Mouse (Mus musculus) MEL (cell line): ENCODE data around the gene Stx6. TPM values are rescaled to one million over a fixed set of nuclear protein-coding genes. Genes with fewer than 3 reads are reported as not detected.

ENCODE experiments used
- DNase-seq: peaks from one replicate; pipeline ENCODE4 v3.0.0; 2011; ENCODE audit warnings: low read depth, low spot score
- H3K27ac ChIP-seq: 2 replicates; pipeline ENCODE4 v1.5.1; 2012; ENCODE audit warnings: low read depth, mild to moderate bottlenecking, control low read depth, low read length, moderate library complexity; ENCODE audit not compliant: control insufficient read depth
- H3K27me3 ChIP-seq, 2 experiments: fragments of 150-350 bp in 1 of 2; sonication (generic) in 1 of 2; 2 replicates each; pipeline ENCODE4 v1.6.1; 2012; ENCODE audit warnings: low read length in 2 of 2, mild to moderate bottlenecking in 2 of 2, improper control_type of control experiment in 1 of 2, moderate library complexity in 1 of 2; ENCODE audit not compliant: insufficient read depth in 2 of 2, control insufficient read depth in 1 of 2
- H3K36me3 ChIP-seq, 2 experiments: 2 replicates each; pipeline ENCODE4 v1.6.1; 2012 to 2014; ENCODE audit warnings: low read length in 2 of 2, improper control_type of control experiment in 1 of 2, inconsistent platforms in 1 of 2, mild to moderate bottlenecking in 1 of 2; ENCODE audit not compliant: insufficient read depth in 2 of 2, control insufficient read depth in 1 of 2
- H3K4me1 ChIP-seq, 2 experiments: fragments of 150-350 bp in 1 of 2; sonication (generic) in 1 of 2; 2 replicates each; pipeline ENCODE4 v1.6.1; 2012; ENCODE audit warnings: low read length in 2 of 2, improper control_type of control experiment in 1 of 2, mild to moderate bottlenecking in 1 of 2; ENCODE audit not compliant: insufficient read depth in 2 of 2, control insufficient read depth in 1 of 2
- H3K4me3 ChIP-seq, 2 experiments: fragments of 150-350 bp in 1 of 2; sonication (generic) in 1 of 2; 2 replicates each; pipeline ENCODE4 v1.5.1; 2012; ENCODE audit warnings: low read depth in 2 of 2, low read length in 2 of 2, mild to moderate bottlenecking in 2 of 2, moderate library complexity in 2 of 2, control low read depth in 1 of 2, improper control_type of control experiment in 1 of 2; ENCODE audit not compliant: control insufficient read depth in 1 of 2, insufficient read depth in 1 of 2
- H3K79me2 ChIP-seq: 2 replicates; pipeline ENCODE4 v1.6.1; 2012; ENCODE audit warnings: mild to moderate bottlenecking, low read length, moderate library complexity; ENCODE audit not compliant: control insufficient read depth, poor library complexity, insufficient read depth
- H3K9ac ChIP-seq: 2 replicates; pipeline ENCODE4 v1.6.1; 2012; ENCODE audit warnings: low read depth, mild to moderate bottlenecking, control low read depth, low read length, moderate library complexity; ENCODE audit not compliant: control insufficient read depth, poor library complexity, severe bottlenecking
- H3K9me3 ChIP-seq: fragments of 150-350 bp; sonication (generic); replicated peaks from 2 replicates; pipeline ENCODE4 v1.6.1; 2012; ENCODE audit warnings: mild to moderate bottlenecking, low read length, improper control_type of control experiment, moderate library complexity; ENCODE audit not compliant: insufficient read depth
- CHD2 ChIP-seq: IDR thresholded peaks from 2 replicates; pipeline ENCODE4 v1.6.1; 2011; ENCODE audit warnings: low read length, improper control_type of control experiment
- CTCF ChIP-seq, 3 experiments: IDR thresholded peaks in 2 of 3; conservative IDR thresholded peaks in 1 of 3; 2 replicates each; pipeline ENCODE4 v1.5.1; 2011 to 2012; ENCODE audit warnings: low read length in 3 of 3, low read depth in 2 of 3, mild to moderate bottlenecking in 2 of 3, improper control_type of control experiment in 1 of 3, inconsistent platforms in 1 of 3, mixed read lengths in 1 of 3, moderate library complexity in 1 of 3; ENCODE audit not compliant: control insufficient read depth in 1 of 3, insufficient read depth in 1 of 3, poor library complexity in 1 of 3, severe bottlenecking in 1 of 3
- ETS1 ChIP-seq: IDR thresholded peaks from 2 replicates; pipeline ENCODE4 v1.6.1; 2012; ENCODE audit warnings: low read depth, mild to moderate bottlenecking, inconsistent platforms, low read length, improper control_type of control experiment, moderate library complexity
- GABPA ChIP-seq: IDR thresholded peaks from 2 replicates; pipeline ENCODE4 v1.6.1; 2012; ENCODE audit warnings: low read depth, mild to moderate bottlenecking, inconsistent platforms, low read length, improper control_type of control experiment, moderate library complexity
- GATA1 ChIP-seq: IDR thresholded peaks from 2 replicates; pipeline ENCODE4 v1.6.1; 2011; ENCODE audit warnings: low read depth, low read length, improper control_type of control experiment
- HCFC1 ChIP-seq: IDR thresholded peaks from 2 replicates; pipeline ENCODE4 v1.6.1; 2012; ENCODE audit warnings: low read depth, mild to moderate bottlenecking, inconsistent platforms, low read length, improper control_type of control experiment, moderate library complexity
- KAT2A ChIP-seq: conservative IDR thresholded peaks from 2 replicates; pipeline ENCODE4 v1.6.1; 2012; ENCODE audit warnings: low read depth, low read length, improper control_type of control experiment, inconsistent platforms
- MAFK ChIP-seq: IDR thresholded peaks from 2 replicates; pipeline ENCODE4 v1.6.1; 2011; ENCODE audit warnings: low read depth, mild to moderate bottlenecking, low read length, improper control_type of control experiment, borderline replicate concordance
- MAX ChIP-seq: IDR thresholded peaks from 2 replicates; pipeline ENCODE4 v1.6.1; 2011; ENCODE audit warnings: low read length, improper control_type of control experiment
- MXI1 ChIP-seq: IDR thresholded peaks from 2 replicates; pipeline ENCODE4 v1.6.1; 2011; ENCODE audit warnings: mild to moderate bottlenecking, low read depth, low read length, improper control_type of control experiment
- MYB ChIP-seq: IDR thresholded peaks from 2 replicates; pipeline ENCODE4 v1.6.1; 2011; ENCODE audit warnings: mild to moderate bottlenecking, low read depth, low read length, improper control_type of control experiment
- MYC ChIP-seq: IDR thresholded peaks from 2 replicates; pipeline ENCODE4 v1.6.1; 2011; ENCODE audit warnings: low read depth, mild to moderate bottlenecking, low read length, improper control_type of control experiment, moderate library complexity
- NRF1 ChIP-seq: IDR thresholded peaks from 2 replicates; pipeline ENCODE4 v1.6.1; 2014; ENCODE audit warnings: low read depth, mild to moderate bottlenecking, inconsistent platforms, low read length, improper control_type of control experiment, moderate library complexity; ENCODE audit not compliant: poor library complexity, insufficient read depth, severe bottlenecking
- POLR2A ChIP-seq, 2 experiments: IDR thresholded peaks; 2 replicates each; pipeline ENCODE4 v1.6.1; 2011 to 2012; ENCODE audit warnings: low read length in 2 of 2, mild to moderate bottlenecking in 2 of 2, control low read depth in 1 of 2, improper control_type of control experiment in 1 of 2, low read depth in 1 of 2, moderate library complexity in 1 of 2; ENCODE audit not compliant: control insufficient read depth in 1 of 2, insufficient read depth in 1 of 2, poor library complexity in 1 of 2
- RCOR1 ChIP-seq: IDR thresholded peaks from 2 replicates; pipeline ENCODE4 v1.6.1; 2012; ENCODE audit warnings: low read depth, mild to moderate bottlenecking, inconsistent platforms, low read length, improper control_type of control experiment
- SIN3A ChIP-seq: IDR thresholded peaks from 2 replicates; pipeline ENCODE4 v1.6.1; 2012; ENCODE audit warnings: low read length, improper control_type of control experiment, inconsistent platforms
- TBP ChIP-seq: IDR thresholded peaks from 2 replicates; pipeline ENCODE4 v1.8.0; 2011; ENCODE audit warnings: low read depth, low read length, improper control_type of control experiment
- TCF12 ChIP-seq: IDR thresholded peaks from 2 replicates; pipeline ENCODE4 v1.6.1; 2014; ENCODE audit warnings: low read depth, mild to moderate bottlenecking, inconsistent platforms, low read length, improper control_type of control experiment, moderate library complexity
- USF1 ChIP-seq: IDR thresholded peaks from 2 replicates; pipeline ENCODE4 v1.6.1; 2014; ENCODE audit warnings: low read depth, mild to moderate bottlenecking, inconsistent platforms, low read length, improper control_type of control experiment, moderate library complexity
- ZC3H11A ChIP-seq: IDR thresholded peaks from 2 replicates; pipeline ENCODE4 v1.6.1; 2012; ENCODE audit warnings: low read depth, mild to moderate bottlenecking, inconsistent platforms, low read length, improper control_type of control experiment
- ZKSCAN1 ChIP-seq: IDR thresholded peaks from 2 replicates; pipeline ENCODE4 v1.6.1; 2012; ENCODE audit warnings: low read depth, mild to moderate bottlenecking, inconsistent platforms, low read length, improper control_type of control experiment, moderate library complexity
- ZMIZ1 ChIP-seq: IDR thresholded peaks from 2 replicates; pipeline ENCODE4 v1.6.1; 2012; ENCODE audit warnings: low read depth, mild to moderate bottlenecking, inconsistent platforms, low read length, improper control_type of control experiment, moderate library complexity
- polyA plus RNA-seq, 2 experiments: library from polyadenylated mRNA; stranded (reverse) in 1 of 2; unstranded in 1 of 2; fragments of >175 nt in 1 of 2; fragments of >200 nt in 1 of 2; gene quantifications; 2 replicates each; pipeline versions ENCODE4 v1.2.1 to v1.2.4; 2012; ENCODE audit warnings: low replicate concordance in 2 of 2, low read depth in 1 of 2; ENCODE audit not compliant: insufficient read length in 2 of 2, insufficient read depth in 1 of 2, missing spikeins in 1 of 2
- total RNA-seq: library from RNA; depleted of rRNA; stranded (reverse); fragments of 300-350 nt; gene quantifications from 2 replicates; pipeline ENCODE4 v1.2.3, GENCODE M21; 2012

Stx6 gene
- total and polyA plus RNA-seq, 3 experiments = 18.1 to 38.4 TPM; not detected in 1

DNA sequence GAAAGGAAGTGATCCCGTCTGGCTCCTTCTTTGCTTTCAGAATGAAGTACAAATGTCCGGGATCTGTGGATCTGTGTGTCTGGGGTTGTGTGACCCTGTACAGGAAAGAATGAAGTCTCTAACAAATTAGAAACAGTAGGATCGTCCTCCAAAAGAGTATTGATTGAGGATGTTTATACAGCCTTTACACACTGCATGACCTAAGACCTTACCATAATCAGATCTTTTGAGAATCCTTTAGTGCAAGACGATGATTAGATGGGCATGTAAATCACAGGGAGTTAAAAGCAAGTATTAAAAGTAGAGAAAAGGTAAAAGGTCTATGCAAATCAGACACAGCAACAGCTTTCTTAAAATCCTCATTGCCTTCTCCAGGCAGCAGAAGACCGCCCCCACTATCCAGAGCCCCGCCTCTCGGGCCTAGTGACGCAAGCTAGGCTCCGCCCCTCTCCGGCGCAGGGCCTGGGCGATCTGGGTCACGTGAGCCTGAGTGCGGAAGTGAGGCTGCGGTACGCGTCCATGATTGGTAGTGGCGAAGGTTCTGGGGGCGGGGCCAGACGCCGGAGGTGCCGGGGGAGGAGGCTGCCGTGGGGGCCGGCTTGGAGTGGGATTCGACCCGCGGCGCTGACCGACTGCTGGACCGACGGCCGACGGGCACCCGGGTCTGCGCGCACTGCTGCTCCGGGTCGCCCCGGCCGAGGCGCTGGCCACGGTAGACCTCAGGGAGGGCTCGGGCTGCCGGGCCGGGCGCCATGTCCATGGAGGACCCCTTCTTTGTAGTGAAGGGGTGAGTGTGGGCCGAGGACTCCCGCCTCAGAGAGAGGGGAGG, at the start of gene Stx6 (continued):
- TF ChIP-seq USF1 = peak; percentile 98
- TF ChIP-seq POLR2A (IDR thresholded peaks at IDR 0.05; ENCODE audit: control insufficient read depth in 1 of 2, insufficient read depth in 1 of 2, low read depth in 1 of 2, low read length in 2 of 2, poor library complexity in 1 of 2) = peak; percentile 38 to 49; a peak in 2 of 4 replicates
- TF ChIP-seq ZC3H11A = no peak
- no peak for TF ChIP-seq MYB
- TF ChIP-seq, all 39 proteins: peak for 10

DNA sequence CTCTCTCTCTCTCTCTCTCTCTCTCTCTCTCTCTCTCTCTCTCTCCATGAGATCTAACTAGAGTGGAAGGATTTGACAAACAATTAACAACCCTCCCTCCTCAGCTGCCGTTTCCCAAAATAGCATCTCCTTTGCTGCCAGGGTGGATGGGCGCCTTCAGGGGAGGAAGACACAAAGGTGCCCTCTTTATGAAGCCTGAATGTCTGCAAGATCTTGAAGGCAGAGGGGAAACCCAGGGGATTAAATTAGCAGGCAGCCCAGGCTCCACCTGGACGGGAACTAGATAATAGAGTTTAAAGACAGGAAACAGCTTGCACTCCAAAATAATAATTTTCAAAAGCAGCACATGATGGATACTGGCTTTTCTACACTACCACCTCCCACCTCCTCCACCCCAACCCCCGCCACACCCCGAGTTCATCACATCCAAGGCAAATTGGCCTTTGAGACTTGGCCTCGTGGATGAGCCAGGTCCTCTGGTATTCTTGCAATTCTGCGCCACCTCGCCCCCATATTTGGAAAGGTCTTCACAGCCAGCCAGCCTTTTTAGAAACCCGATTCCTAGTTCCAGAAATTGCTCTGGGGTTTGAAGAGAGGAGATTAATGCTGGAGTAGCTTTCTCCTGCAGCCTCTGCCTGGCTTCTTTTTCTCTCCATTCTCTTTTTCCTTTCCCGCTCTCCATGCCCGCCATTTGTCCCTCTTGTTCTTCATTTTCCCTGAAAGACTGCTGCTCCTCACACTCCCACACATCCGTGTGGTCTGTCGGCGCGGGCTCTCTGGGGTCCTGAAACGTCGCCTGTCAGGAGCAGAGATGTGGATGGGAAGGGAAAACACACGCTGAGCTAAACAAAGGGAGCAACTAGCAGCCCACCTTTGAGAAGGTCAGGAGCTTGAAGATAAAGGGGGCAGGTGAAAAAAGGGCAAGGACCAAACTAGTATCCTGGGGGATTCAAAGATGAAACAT, 48.8 kb upstream of the Stx6 start:
- H3K27ac ChIP-seq = no peak overlapping the region
- H3K4me1 ChIP-seq = peaks cover 3 to 20% of the 10 kb centered on the region in 2 experiments; a peak in 2 of 4 replicates
- no peak overlapping the region for H3K4me3 ChIP-seq
- DNase-seq = no peak
- H3K9ac ChIP-seq = no peak overlapping the region
- TF ChIP-seq MXI1 = no peak
- no peak for TF ChIP-seq NRF1
- TF ChIP-seq ZMIZ1 = no peak
- no peak for TF ChIP-seq MYC
- TF ChIP-seq ZKSCAN1 = no peak
- no peak for TF ChIP-seq GATA1
- no peak for TF ChIP-seq POLR2A (IDR thresholded peaks at IDR 0.05; ENCODE audit: control insufficient read depth in 1 of 2, insufficient read depth in 1 of 2, low read depth in 1 of 2, low read length in 2 of 2, poor library complexity in 1 of 2)
- no peak for TF ChIP-seq MAFK
- no peak for TF ChIP-seq HCFC1
- no peak for TF ChIP-seq TCF12
- TF ChIP-seq RCOR1 = no peak
- no peak for TF ChIP-seq CTCF (IDR thresholded peaks at IDR 0.05 in 2 of 3, conservative IDR thresholded peaks at IDR 0.05 in 1 of 3; ENCODE audit: control insufficient read depth in 1 of 3, insufficient read depth in 1 of 3, low read depth in 2 of 3, low read length in 3 of 3, poor library complexity in 1 of 3, severe bottlenecking in 1 of 3)
- no peak for TF ChIP-seq GABPA
- no peak for TF ChIP-seq TBP
- TF ChIP-seq MAX = no peak
- TF ChIP-seq ETS1 = no peak
- TF ChIP-seq KAT2A = no peak
- no peak for TF ChIP-seq CHD2
- TF ChIP-seq SIN3A = no peak
- peaks cover 0 to 14% of the 10 kb centered on the region in 2 experiments; a peak in 2 of 4 replicates for H3K36me3 ChIP-seq
- H3K27me3 ChIP-seq = no peaks in the 10 kb centered on the region; a peak in 1 of 4 replicates
- no peaks in the 10 kb centered on the region for H3K9me3 ChIP-seq
- H3K79me2 ChIP-seq = no peaks in the 10 kb centered on the region
